Mouse (Mus musculus) stomach, postnatal 0 days (tissue): ENCODE results near the gene Asb14.

ENCODE experiments used
- CTCF ChIP-seq: IDR thresholded peaks from 2 replicates; pipeline ENCODE4 v1.5.1; 2016; ENCODE audit warnings: antibody characterized with exemption, low read depth, mild to moderate bottlenecking, moderate library complexity
- EP300 ChIP-seq: optimal IDR thresholded peaks from 2 replicates; pipeline ENCODE3; 2016; ENCODE audit warnings: antibody characterized with exemption

GRCm38 (mm10) chr14:26934891-26935290 lies 40.5 kb downstream of the Asb14 start:
- TF ChIP-seq EP300: no peak
- TF ChIP-seq CTCF: no peak
